Mouse (Mus musculus) frontal cortex, adult 2 months (tissue): Measurements from ENCODE around the gene Nr1i2. TPM values are rescaled to one million over a fixed set of nuclear protein-coding genes. Genes with fewer than 3 reads are reported as not detected.

Experiments
- DNase-seq, 2 experiments: peaks; one replicate each; pipeline ENCODE4 v3.0.0; 2022; ENCODE audit warnings: low spot score in 1 of 2; ENCODE audit errors: extremely low spot score in 1 of 2
- polyA plus RNA-seq: library from polyadenylated mRNA; depleted of rRNA; stranded (reverse); fragments of >200 nt; gene quantifications from 2 replicates; pipeline ENCODE4 v1.2.3, GENCODE M21; 2012

The Nr1i2 gene
- polyA plus RNA-seq, 1 experiment, result not detected

DNA sequence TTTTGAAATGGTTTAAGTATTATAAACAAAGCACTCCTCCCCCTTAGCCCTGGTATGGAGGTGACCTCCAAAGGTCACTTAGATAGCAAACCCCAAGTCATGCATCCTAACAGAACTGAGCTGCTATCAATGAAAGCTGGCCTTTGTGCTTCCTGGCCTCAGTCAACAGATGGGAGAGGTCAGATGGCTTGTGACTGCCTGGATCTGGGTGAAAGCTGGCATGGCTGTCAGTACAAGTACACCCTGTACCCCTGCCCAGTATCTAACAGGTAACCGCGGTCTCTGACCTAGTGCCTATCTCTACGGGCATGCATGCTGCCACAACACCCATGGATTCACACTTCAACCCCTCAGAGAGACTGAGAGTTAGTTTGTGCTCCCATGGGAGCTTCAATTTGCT is 6.9 kb downstream of the Nr1i2 start:
- no peak for DNase-seq

- no peak for DNase-seq
Measured at GRCm38 (mm10) chr16:38287357-38287756, 7.3 kb downstream of the Nr1i2 start.

DNA sequence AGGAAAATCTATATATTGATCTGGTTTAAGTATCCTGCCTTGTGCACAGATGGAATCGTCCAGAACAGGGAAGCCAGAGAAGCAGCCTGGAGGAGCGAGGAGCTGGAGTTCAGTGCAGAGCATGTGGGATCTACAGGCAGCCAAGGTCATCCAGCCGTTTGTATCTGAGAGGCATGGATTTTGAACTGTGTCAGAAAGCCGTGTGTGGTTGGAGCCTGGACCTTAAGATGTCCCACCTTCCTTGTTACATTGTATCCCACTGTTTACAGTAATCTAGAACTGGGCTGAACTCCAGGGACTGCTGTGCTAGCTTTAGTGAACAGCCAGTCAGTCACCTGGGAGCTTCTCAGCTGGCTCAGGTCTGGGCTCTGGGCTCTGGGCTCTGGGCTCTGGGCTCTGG is 8.1 kb downstream of the Nr1i2 start:
- DNase-seq, result no peak

GRCm38 (mm10) chr16:38285801-38286200 is 8.8 kb downstream of the Nr1i2 start:
- no peak for DNase-seq

GRCm38 (mm10) chr16:38283300-38283699 is 11.3 kb downstream of the Nr1i2 start:
- no peak for DNase-seq

DNA sequence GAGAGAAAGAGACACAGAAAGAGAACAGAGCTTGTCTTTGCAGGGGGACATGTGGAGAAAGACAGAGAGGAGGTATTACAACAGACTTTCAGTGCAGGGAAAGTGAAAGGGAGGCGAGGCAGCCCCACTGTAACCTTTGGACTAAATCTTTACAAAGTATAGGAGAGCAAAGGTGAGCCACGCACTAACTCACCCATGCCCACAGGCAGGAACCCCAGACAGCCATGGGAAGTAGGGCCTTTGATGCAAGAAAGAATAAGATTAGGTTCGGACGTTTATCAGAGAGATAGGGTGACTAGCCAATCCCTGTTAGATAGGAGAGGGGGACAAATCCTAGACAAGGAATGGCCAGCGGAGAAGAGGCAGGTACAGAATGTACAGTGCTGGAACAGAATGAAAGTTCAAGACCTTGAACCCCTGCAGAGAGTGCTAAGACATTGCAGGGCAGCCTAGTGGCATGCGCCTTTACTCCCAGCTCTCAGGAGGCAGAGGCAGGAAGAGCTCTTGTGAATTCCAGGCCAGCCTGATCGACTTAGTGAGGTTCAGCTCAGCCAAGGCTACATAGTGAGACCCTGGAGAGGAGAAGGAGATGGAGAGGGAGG is 12.0 kb downstream of the Nr1i2 start:
- DNase-seq, result no peak

DNA sequence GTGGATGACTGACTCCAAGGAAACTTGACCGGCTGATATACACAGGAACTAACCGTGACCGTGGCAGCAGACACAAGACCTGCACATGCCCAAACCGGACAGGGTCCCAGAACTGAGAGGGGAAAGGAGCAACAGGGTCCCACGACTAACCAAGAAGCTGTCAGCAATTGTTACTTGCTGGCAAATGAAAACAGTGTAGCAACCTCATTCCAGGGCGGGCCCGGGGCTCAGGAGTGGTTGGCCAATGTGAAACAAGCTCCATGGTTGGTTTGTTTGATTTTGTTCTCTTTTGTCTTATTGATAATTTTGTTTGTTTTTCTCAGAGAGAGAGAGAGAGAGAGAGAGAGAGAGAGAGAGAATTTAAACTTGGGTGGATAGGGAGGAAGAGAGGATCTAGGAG is 13.7 kb downstream of the Nr1i2 start:
- no peak for DNase-seq

- DNase-seq, result no peak
Measured at GRCm38 (mm10) chr16:38279794-38280193, 14.8 kb downstream of the Nr1i2 start.

- DNase-seq, result no peak
Measured at GRCm38 (mm10) chr16:38274737-38275136, 19.9 kb downstream of the Nr1i2 start.

- no peak for DNase-seq
Measured at GRCm38 (mm10) chr16:38272483-38272882, 22.1 kb downstream of the Nr1i2 start.

- DNase-seq, result no peak
Measured at GRCm38 (mm10) chr16:38271601-38272000, 23.0 kb downstream of the Nr1i2 start.

DNA sequence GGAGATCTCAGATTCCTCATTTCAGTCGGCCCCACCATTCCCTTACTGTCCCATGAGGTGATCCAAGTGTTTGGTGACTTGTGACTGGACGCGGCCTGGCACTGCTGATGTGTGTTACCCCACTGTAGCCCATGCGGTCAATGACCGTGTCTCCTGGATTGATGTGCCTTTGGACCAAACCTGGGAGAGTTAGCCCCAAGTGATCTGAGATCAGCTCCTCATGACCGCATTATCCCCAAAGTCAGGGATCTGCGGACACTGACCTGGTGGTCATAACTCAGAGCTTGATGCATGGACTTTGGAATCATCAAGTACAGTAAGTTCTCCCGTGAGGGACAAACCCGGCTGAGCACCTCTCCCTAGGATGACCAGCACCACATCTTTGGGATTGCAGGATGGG is 38.7 kb downstream of the Nr1i2 start:
- DNase-seq, result no peak

- no peak for DNase-seq
Measured at GRCm38 (mm10) chr16:38255107-38255506, 39.5 kb downstream of the Nr1i2 start.

DNA sequence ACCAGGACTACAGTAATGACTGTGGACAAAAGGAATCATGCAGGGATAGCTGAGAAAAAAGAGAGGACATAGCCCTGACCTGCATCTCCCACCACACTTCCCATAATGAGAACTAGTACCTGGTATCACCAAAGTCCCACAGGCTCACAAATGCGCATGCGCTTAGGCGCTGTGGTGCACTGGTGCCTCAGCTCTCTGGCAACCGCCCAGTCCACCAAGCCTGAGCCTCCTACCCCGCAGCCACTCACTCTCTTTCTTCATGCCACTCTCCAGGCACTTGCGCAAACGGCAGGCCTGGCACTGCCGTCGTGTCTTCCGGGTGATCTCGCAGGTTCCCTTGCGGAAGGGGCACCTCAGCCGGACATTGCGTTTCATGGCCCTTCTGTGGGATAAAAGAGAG is 40.6 kb downstream of the Nr1i2 start:
- no peak for DNase-seq

- DNase-seq, result no peak
Measured at GRCm38 (mm10) chr16:38250467-38250866, 44.2 kb downstream of the Nr1i2 start.

GRCm38 (mm10) chr16:38248331-38248961 is 46.2 kb downstream of the Nr1i2 start:
- DNase-seq, result no peak

DNA sequence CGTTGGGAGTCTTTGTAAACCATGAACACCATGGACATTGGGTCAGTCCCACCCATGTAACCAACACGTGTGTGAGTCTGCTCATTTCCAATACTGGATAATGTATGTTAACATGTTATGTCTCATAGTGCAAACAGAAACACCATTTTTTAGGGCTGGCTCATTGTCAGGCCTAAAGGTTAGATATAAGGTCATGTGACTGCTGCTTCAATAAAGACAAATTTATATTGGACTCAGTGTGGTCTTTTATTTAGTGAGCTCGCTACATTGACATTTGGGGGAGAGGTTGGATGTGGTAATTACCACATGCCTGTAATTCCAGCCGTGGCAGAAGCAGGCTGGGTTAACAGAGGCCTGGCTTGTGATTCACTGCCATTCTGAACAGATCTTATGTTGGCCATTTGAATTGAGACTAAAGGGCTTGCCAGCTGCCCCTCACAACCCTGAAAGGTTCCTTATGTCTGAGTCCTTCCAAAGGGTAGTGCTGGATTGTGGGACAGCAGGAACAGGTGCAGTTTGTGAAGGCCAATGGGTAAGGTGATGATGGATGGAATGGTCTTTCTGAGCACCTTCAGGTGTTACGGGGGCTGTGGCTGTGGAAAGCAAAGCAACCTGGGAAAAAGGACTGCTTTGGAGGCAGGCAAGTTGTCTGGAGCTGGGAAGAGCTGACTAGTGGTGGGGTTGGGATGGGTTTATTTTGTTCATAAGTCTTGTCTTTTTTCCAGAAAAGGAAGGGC is 48.6 kb downstream of the Nr1i2 start:
- no peak for DNase-seq

DNA sequence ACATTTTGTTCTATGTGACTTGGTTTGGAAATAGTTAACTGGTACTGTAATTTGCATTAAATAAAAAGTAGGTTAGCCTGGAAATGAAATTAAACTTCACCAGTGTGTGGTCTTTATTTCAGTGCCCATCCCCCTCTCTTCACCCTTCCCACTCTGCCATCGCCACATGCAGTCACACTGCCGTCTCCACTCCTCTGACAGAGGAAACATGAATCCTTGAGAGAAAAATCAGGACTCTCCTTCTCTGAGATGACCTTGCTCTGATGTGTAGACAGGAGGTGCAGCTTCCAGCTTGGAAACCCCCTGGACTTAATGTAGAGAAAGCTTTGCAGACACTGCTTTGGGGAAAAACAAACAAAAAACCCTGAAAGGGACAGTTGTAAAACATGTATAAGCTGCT is 49.2 kb downstream of the Nr1i2 start:
- DNase-seq, result no peak

DNA sequence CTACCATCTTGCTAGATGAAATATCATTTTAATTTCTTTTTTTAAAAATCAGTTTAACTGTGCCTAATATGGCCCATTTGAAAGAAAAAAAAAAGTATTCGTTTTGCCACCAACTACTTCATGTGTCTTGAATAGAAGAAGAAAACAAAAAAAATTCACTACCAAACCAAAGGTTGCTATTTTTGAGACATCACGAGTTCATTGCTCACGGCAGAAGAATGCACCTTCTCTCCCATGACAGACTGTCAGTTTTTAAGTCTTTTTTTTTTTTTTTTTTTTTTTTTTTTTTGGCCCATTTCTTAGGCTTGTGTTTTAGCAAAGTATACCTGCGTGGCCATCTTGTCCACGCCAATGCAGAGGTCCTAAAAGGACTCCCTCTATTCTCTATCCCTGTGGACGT is 50.5 kb downstream of the Nr1i2 start:
- DNase-seq, result no peak

- DNase-seq, result no peak
Measured at GRCm38 (mm10) chr16:38240167-38240566, 54.5 kb downstream of the Nr1i2 start.

- DNase-seq, result peak; percentile 13 to 72
Measured at GRCm38 (mm10) chr16:38239729-38240128, 54.9 kb downstream of the Nr1i2 start.
